Mouse (Mus musculus): ENCODE results near the gene Scmh1. TPM values are rescaled to one million over a fixed set of nuclear protein-coding genes. Genes with fewer than 3 reads are reported as not detected.

Scmh1 gene
- total and polyA plus RNA-seq, 2 experiments from 2014 or later, result 57.3 to 66.8 TPM

DNA sequence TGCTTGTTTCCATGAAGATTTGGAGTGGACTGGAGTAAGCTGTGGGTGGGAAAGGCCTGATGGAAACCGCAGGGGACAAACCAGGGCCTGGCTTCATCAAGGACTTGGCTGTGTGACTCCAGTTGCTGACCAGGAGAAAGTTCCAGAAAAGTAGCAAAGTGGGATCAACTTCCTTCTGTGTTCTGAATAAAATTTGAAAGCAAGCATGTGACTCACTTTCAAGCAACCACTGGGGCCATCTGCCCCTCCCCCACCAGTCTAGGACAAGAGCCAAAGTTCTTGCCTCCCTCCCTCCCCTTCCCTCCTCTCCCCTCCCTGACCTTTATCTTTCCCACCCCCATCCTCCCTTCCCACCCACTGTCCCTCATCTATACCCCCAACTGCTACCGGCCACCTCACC lies 35.9 kb upstream of the Scmh1 start:
- H3K4me2 ChIP-seq (ENCODE audit: low read depth, low read length, poor library complexity, severe bottlenecking), result no peak overlapping the region
- no peak for TF ChIP-seq CTCF (IDR thresholded peaks at IDR 0.05)
- ATAC-seq (ENCODE audit: low FRiP score), result no peak
- 20% methylated on average over 2 of the region's 2 CpGs for WGBS
- no peak overlapping the region for H3K9ac ChIP-seq (replicated peaks; ENCODE audit: low read length, poor library complexity, severe bottlenecking)
- DNase-seq (ENCODE audit: low spot score), result peak; percentile 45
- H3K36me3 ChIP-seq (ENCODE audit: insufficient read depth, low read length), result no peaks in the 10 kb centered on the region
- peaks cover 14% of the 10 kb centered on the region; the same call in 1 of the 2 replicates for H3K4me1 ChIP-seq (ENCODE audit: insufficient read depth, low read length)
- H3K27me3 ChIP-seq (ENCODE audit: insufficient read depth, low read length), result no peaks in the 10 kb centered on the region; the same call in 1 of the 2 replicates
- no peaks in the 10 kb centered on the region for H3K9me3 ChIP-seq (ENCODE audit: low read length)
- H3K4me3 ChIP-seq (ENCODE audit: low read depth, low read length), result no peak overlapping the region
- no peak overlapping the region for H3K27ac ChIP-seq (ENCODE audit: low read depth, low read length)

DNA sequence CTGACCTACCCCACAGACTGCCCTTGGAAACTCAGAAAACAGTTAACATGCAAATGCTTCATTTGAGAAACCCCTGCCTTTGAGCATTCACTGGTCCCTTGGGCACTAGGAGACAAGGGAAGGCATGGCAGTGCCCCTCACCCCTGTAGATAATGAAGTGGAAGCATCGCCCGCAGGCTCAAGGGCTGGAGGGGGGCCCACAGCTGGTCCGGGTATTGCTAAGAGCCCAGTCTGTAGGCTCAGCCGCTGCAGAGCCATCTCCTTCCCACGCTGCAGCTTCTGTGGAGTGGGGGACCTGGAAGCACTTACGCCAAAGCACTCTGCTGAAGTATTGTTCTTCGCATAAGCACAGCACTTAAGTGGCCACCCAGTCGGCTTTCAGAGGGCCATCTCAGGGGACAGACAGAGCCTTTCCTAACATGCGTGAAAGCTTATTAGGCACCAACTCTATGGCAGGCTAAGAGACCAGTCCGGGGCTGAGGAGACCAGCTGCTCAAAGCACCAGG lies 35.2 kb upstream of the Scmh1 start:
- DNase-seq (ENCODE audit: low spot score), result peak; percentile 42
- H3K4me2 ChIP-seq (ENCODE audit: low read depth, low read length, poor library complexity, severe bottlenecking), result no peak overlapping the region
- 8% methylated on average over 10 of the region's 10 CpGs for WGBS
- no peak overlapping the region for H3K27ac ChIP-seq (ENCODE audit: low read depth, low read length)
- TF ChIP-seq CTCF (IDR thresholded peaks at IDR 0.05), result no peak
- H3K9me3 ChIP-seq (ENCODE audit: low read length), result no peaks in the 10 kb centered on the region
- H3K4me3 ChIP-seq (ENCODE audit: low read depth, low read length), result no peak overlapping the region
- H3K9ac ChIP-seq (replicated peaks; ENCODE audit: low read length, poor library complexity, severe bottlenecking), result no peak overlapping the region; the same call in 1 of the 2 replicates
- ATAC-seq (ENCODE audit: low FRiP score), result peak; percentile 35; the same call in 1 of the 2 replicates
- peaks cover 12% of the 10 kb centered on the region; the same call in 1 of the 2 replicates for H3K4me1 ChIP-seq (ENCODE audit: insufficient read depth, low read length)
- H3K36me3 ChIP-seq (ENCODE audit: insufficient read depth, low read length), result no peaks in the 10 kb centered on the region
- no peaks in the 10 kb centered on the region; the same call in 1 of the 2 replicates for H3K27me3 ChIP-seq (ENCODE audit: insufficient read depth, low read length)

DNA sequence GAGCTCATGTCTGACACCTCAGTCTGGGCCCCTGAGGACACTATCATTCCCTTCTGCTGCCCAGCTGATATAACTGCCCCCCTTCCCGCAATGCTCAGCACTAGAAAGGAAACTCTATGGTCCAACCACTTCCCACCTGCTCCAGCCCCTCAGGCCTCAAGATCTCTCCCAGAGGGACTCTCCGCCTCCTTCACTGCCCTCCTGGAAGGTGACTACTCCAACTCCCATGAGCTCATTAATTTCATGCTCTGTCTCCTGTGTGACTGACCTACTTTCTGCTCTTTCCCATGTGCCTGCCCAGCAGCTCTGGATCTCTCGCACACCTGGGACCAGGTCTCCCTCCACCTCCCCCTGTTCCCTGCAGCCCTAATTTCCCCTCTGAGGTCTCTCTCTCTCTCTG lies 32.2 kb upstream of the Scmh1 start:
- DNase-seq (ENCODE audit: low spot score), result no peak
- no peak for ATAC-seq (ENCODE audit: low FRiP score)
- H3K4me1 ChIP-seq (ENCODE audit: insufficient read depth, low read length), result peaks cover 5% of the 10 kb centered on the region; the same call in 1 of the 2 replicates
- TF ChIP-seq CTCF (IDR thresholded peaks at IDR 0.05), result no peak
- no peak overlapping the region for H3K4me2 ChIP-seq (ENCODE audit: low read depth, low read length, poor library complexity, severe bottlenecking)
- no peak overlapping the region for H3K4me3 ChIP-seq (ENCODE audit: low read depth, low read length)
- no peaks in the 10 kb centered on the region; the same call in 1 of the 2 replicates for H3K27me3 ChIP-seq (ENCODE audit: insufficient read depth, low read length)
- 83% methylated on average over 3 of the region's 3 CpGs for WGBS
- H3K9me3 ChIP-seq (ENCODE audit: low read length), result no peaks in the 10 kb centered on the region
- no peak overlapping the region for H3K27ac ChIP-seq (ENCODE audit: low read depth, low read length)
- H3K9ac ChIP-seq (replicated peaks; ENCODE audit: low read length, poor library complexity, severe bottlenecking), result no peak overlapping the region
- no peaks in the 10 kb centered on the region for H3K36me3 ChIP-seq (ENCODE audit: insufficient read depth, low read length)

DNA sequence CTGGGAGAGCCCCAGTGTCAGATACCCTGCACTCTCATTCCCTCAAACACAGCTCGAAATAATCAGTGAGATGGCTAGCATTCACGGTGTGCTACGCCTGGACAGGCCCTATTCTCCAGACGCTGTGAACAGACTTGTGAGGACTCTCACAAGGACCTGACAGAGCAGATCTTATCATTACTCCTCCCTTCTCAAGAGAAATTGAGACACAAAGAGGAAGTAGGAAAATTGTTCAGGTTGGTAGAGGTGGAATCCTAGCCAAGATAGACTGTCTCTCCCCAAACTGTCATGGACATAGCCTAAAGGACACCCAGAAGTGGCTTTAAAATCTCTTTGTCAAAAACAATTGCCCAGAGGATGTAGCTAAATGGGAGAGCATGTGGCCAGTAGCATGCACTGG lies 31.3 kb upstream of the Scmh1 start:
- Histone ChIP-seq H3K36me3 (ENCODE audit: insufficient read depth, low read length) (no peaks in the 10 kb centered on the region), H3K27ac (ENCODE audit: low read depth, low read length) (no peak overlapping the region), H3K4me2 (ENCODE audit: low read depth, low read length, poor library complexity, severe bottlenecking) (no peak overlapping the region), H3K9me3 (ENCODE audit: low read length) (no peaks in the 10 kb centered on the region), H3K4me1 (ENCODE audit: insufficient read depth, low read length) (peaks cover 5% of the 10 kb centered on the region; the same call in 1 of the 2 replicates), H3K9ac (replicated peaks; ENCODE audit: low read length, poor library complexity, severe bottlenecking) (no peak overlapping the region), H3K4me3 (ENCODE audit: low read depth, low read length) (no peak overlapping the region), H3K27me3 (ENCODE audit: insufficient read depth, low read length) (no peaks in the 10 kb centered on the region; the same call in 1 of the 2 replicates)
- WGBS, result 24% methylated on average over 4 of the region's 4 CpGs
- ATAC-seq (ENCODE audit: low FRiP score) (no peak), DNase-seq (ENCODE audit: low spot score) (no peak)
- no peak for TF ChIP-seq CTCF (IDR thresholded peaks at IDR 0.05)

DNA sequence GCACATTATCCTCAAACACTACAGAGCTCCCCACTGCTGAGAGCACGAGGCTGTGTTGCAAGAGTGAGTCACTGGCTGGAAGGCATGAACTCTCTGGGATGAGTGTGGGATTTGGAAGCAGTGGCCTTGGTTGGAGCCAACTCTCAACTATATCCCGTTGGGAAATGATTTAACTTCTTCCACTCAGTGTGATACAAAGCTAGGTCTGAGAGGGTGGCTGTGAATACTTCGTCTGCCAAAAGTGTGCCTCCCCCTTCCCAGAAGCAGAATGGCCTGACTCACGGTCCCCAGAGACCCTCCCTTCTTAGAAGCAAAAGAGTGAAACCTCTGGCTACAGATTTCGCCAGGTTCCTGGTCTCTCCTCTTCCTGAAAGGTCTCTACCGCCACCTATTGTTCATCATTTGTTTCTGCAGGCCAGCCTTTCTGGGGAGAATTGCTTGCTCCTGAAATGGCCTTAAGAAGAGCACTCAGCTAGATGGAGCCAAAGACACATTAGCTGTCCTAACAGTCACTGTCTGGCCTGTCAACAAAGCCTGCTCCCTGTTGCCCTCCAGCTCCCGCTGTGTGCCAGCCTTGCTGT lies 24.2 kb upstream of the Scmh1 start:
- DNase-seq (ENCODE audit: low spot score), result peak; percentile 95
- H3K27ac ChIP-seq (ENCODE audit: low read depth, low read length), result no peak overlapping the region
- no peaks in the 10 kb centered on the region for H3K36me3 ChIP-seq (ENCODE audit: insufficient read depth, low read length)
- no peak overlapping the region for H3K9ac ChIP-seq (replicated peaks; ENCODE audit: low read length, poor library complexity, severe bottlenecking)
- H3K4me1 ChIP-seq (ENCODE audit: insufficient read depth, low read length), result 0 out of 2 replicates have a peak, but pooled peaks cover 4% of the 10 kb centered on the region
- WGBS, result 8% methylated on average over 7 of the region's 7 CpGs
- H3K27me3 ChIP-seq (ENCODE audit: insufficient read depth, low read length), result no peaks in the 10 kb centered on the region
- TF ChIP-seq CTCF (IDR thresholded peaks at IDR 0.05), result peak; percentile 99
- no peak overlapping the region for H3K4me3 ChIP-seq (ENCODE audit: low read depth, low read length)
- H3K4me2 ChIP-seq (ENCODE audit: low read depth, low read length, poor library complexity, severe bottlenecking), result 0 out of 2 replicates have a peak overlapping the region, but pooled peaks have one; percentile 20
- no peaks in the 10 kb centered on the region for H3K9me3 ChIP-seq (ENCODE audit: low read length)
- peak; percentile 83 for ATAC-seq (ENCODE audit: low FRiP score)

DNA sequence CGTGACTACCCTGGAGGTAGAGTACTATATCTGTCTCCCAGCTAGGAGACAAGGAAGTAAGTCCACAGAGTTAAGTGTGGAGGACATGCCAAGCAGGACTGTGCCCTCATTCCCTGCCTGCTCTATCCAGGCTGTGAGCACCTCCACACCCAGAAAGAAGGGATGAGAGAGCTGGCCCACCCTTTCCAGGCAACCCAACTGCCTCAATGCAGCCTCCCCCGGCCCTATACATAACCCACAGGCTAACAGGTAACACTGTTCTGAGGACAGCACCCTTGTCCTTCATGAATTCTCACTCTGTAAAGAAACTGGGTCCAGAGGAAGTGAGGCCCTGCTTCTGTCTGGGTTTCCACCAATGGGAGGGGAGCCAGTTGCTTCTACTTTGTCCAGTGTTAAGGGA lies 19.6 kb upstream of the Scmh1 start:
- Histone ChIP-seq H3K4me3 (ENCODE audit: low read depth, low read length) (no peak overlapping the region), H3K9ac (replicated peaks; ENCODE audit: low read length, poor library complexity, severe bottlenecking) (no peak overlapping the region), H3K27me3 (ENCODE audit: insufficient read depth, low read length) (no peaks in the 10 kb centered on the region), H3K36me3 (ENCODE audit: insufficient read depth, low read length) (no peaks in the 10 kb centered on the region), H3K9me3 (ENCODE audit: low read length) (no peaks in the 10 kb centered on the region), H3K4me2 (ENCODE audit: low read depth, low read length, poor library complexity, severe bottlenecking) (no peak overlapping the region), H3K4me1 (ENCODE audit: insufficient read depth, low read length) (0 out of 2 replicates have a peak, but pooled peaks cover 4% of the 10 kb centered on the region), H3K27ac (ENCODE audit: low read depth, low read length) (no peak overlapping the region)
- no peak for DNase-seq (ENCODE audit: low spot score)
- 92% methylated on average over 2 of the region's 2 CpGs for WGBS
- no peak for TF ChIP-seq CTCF (IDR thresholded peaks at IDR 0.05)
- no peak for ATAC-seq (ENCODE audit: low FRiP score)

All from midbrain, postnatal 0 days (tissue).